Mouse (Mus musculus) forebrain, embryonic 15.5 days (tissue): Measurements from ENCODE around the gene Polr3b. TPM values are rescaled to one million over a fixed set of nuclear protein-coding genes. Genes with fewer than 3 reads are reported as not detected.

ENCODE experiments used
- ATAC-seq: fragments of 200-750 bp; cut with Nextera tagmentation; replicated peaks from 2 replicates; pipeline ENCODE4 v1.8.0; 2017; ENCODE audit warnings: mild to moderate bottlenecking, moderate TSS enrichment, moderate library complexity
- H3K27ac ChIP-seq: fragments of 300-500 bp; sonication (generic); replicated peaks from 2 replicates; pipeline ENCODE4 v1.5.1; 2015; ENCODE audit warnings: mild to moderate bottlenecking, inconsistent platforms
- H3K27me3 ChIP-seq: fragments of 300-500 bp; sonication (generic); 2 replicates; pipeline ENCODE4 v1.6.1; 2015; ENCODE audit warnings: inconsistent platforms
- H3K36me3 ChIP-seq: fragments of 300-500 bp; sonication (generic); 2 replicates; pipeline ENCODE4 v1.6.1; 2015; ENCODE audit warnings: mild to moderate bottlenecking, inconsistent platforms
- H3K4me1 ChIP-seq: fragments of 300-500 bp; sonication (generic); 2 replicates; pipeline ENCODE4 v1.6.1; 2015; ENCODE audit warnings: inconsistent platforms
- H3K4me2 ChIP-seq: fragments of 300-500 bp; sonication (generic); replicated peaks from 2 replicates; pipeline ENCODE4 v1.6.1; 2015; ENCODE audit warnings: mild to moderate bottlenecking, inconsistent platforms
- H3K4me3 ChIP-seq: fragments of 300-500 bp; sonication (generic); 2 replicates; pipeline ENCODE4 v1.5.1; 2015; ENCODE audit warnings: mild to moderate bottlenecking, inconsistent platforms
- H3K9ac ChIP-seq: fragments of 300-500 bp; sonication (generic); replicated peaks from 2 replicates; pipeline ENCODE4 v1.6.1; 2015; ENCODE audit warnings: mild to moderate bottlenecking, inconsistent platforms
- H3K9me3 ChIP-seq: fragments of 300-500 bp; sonication (generic); 2 replicates; pipeline ENCODE4 v1.6.1; 2016; ENCODE audit warnings: inconsistent platforms
- WGBS: fragments of 180-500 bp; shearing (Covaris S2); methylation state at CpG from one replicate; pipeline ENCODE4 v1.1.7; 2015; ENCODE audit warnings: mixed read lengths; 5-methylcytosine and 5-hydroxymethylcytosine counted together
- polyA plus RNA-seq: library from polyadenylated mRNA; unstranded; fragments of >200 nt; fragmentation: Nextera tagmentation; extraction: Ambion mirVana; gene quantifications from 2 replicates; pipeline ENCODE4 v1.2.1, GENCODE M21; 2015

The Polr3b gene
- 15.3 and 16.5 TPM in 2 replicates for polyA plus RNA-seq

- WGBS = 8% methylated on average over 53 of the region's 53 CpGs
- H3K4me1 ChIP-seq = peaks cover 13% of the 10 kb centered on the region
- ATAC-seq = peak; percentile 98
- H3K36me3 ChIP-seq = no peaks in the 10 kb centered on the region
- H3K9me3 ChIP-seq = no peaks in the 10 kb centered on the region
- H3K27ac ChIP-seq = peak within 1 kb of the TSS; percentile 98
- peak within 1 kb of the TSS; percentile 95 for H3K4me3 ChIP-seq
- peak within 1 kb of the TSS; percentile 75 for H3K9ac ChIP-seq
- H3K4me2 ChIP-seq = peak within 1 kb of the TSS; percentile 83
- no peaks in the 10 kb centered on the region for H3K27me3 ChIP-seq
Observed at GRCm38 (mm10) chr10:84621826-84622790, at the start of gene Polr3b. Gene Polr3b, plus strand, starts transcription at chr10:84622292.

GRCm38 (mm10) chr10:84573671-84574420, 48.2 kb upstream of the Polr3b start:
- H3K4me3 ChIP-seq = no peak overlapping the region

DNA sequence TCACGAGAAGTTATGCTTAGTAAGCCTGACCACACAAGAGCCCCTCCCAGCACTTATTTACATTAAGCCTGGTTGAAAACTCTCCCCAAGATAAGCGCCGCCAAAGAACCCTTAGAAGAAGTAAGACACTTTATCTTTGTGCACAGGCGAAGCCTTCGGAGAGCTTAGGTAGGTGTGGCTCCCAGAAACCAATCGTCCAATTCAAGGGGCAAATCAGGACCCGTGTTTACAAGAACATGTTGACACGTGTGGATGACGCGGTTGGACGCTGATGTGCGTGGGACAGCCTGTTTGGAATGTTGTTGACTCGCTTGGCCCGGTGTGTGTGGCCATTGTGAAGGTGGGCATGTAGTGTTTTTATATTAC, 46.1 kb upstream of the Polr3b start:
- Histone ChIP-seq H3K4me2 (peak overlapping the region; percentile 93), H3K27me3 (no peaks in the 10 kb centered on the region), H3K9ac (no peak overlapping the region; the same call in 1 of the 2 replicates), H3K36me3 (no peaks in the 10 kb centered on the region), H3K4me1 (peaks cover 17% of the 10 kb centered on the region), H3K27ac (no peak overlapping the region), H3K9me3 (no peaks in the 10 kb centered on the region), H3K4me3 (peak overlapping the region; percentile 92)
- WGBS = under 1% methylated on average over 14 of the region's 14 CpGs
- peak; percentile 83 for ATAC-seq

More at GRCm38 (mm10) chr10:84573671-84574420, 48.2 kb upstream of the Polr3b start:
- no peaks in the 10 kb centered on the region for H3K9me3 ChIP-seq
- peaks cover 17% of the 10 kb centered on the region for H3K4me1 ChIP-seq
- no peak overlapping the region for H3K4me2 ChIP-seq
- no peak for ATAC-seq
- no peak overlapping the region for H3K9ac ChIP-seq
- 73% methylated on average over 5 of the region's 5 CpGs for WGBS
- H3K36me3 ChIP-seq = no peaks in the 10 kb centered on the region
- no peak overlapping the region for H3K27ac ChIP-seq
- H3K27me3 ChIP-seq = no peaks in the 10 kb centered on the region

- H3K27ac ChIP-seq = peak within 1 kb of the TSS; percentile 53
- H3K27me3 ChIP-seq = no peaks in the 10 kb centered on the region
- ATAC-seq = peak; percentile 99
- H3K4me3 ChIP-seq = peak within 1 kb of the TSS; percentile 92
- H3K4me2 ChIP-seq = peak within 1 kb of the TSS; percentile 93
- H3K9ac ChIP-seq = peak within 1 kb of the TSS; percentile 67
- H3K4me1 ChIP-seq = peaks cover 17% of the 10 kb centered on the region
- H3K9me3 ChIP-seq = no peaks in the 10 kb centered on the region
- no peaks in the 10 kb centered on the region for H3K36me3 ChIP-seq
- WGBS = under 1% methylated on average over 46 of the region's 46 CpGs
Observed at GRCm38 (mm10) chr10:84576395-84577070, 45.6 kb upstream of the Polr3b start, which contains the start of gene Tcp11l2. Gene Tcp11l2, plus strand, starts transcription at chr10:84576626.

DNA sequence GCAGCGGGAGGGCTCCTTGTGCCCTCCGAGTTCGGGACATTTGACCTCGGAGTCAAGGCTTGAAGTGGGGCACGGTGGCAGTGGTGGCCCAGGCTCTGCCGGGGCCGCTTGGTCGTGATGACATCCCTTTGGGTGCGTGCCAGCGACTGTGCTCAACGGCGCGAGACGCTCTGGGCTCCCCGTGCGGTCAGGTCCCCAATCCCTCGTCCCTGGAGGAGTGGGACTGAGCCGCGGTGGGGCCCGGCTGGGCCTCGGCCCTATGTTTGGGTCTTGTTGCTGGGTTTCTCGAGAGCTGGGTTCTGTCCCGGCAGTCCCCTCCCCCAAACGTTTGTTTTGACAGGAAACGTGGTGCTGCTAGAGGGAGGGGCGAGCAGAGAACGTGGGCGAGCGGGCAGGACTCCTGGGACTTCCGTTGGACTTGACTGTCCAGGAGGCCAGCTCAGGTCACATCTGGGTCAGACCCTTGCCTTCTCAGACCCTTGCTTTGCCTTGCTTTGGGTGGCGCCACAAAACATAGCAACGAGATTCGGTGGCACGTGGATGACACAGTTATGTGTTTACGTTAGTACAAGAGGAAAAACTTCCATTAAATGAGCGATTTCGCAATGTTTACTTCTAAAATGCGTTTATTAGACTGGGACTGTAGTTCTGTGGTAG, 44.9 kb upstream of the Polr3b start:
- Histone ChIP-seq H3K4me3 (peak overlapping the region; percentile 92), H3K36me3 (no peaks in the 10 kb centered on the region), H3K9me3 (no peaks in the 10 kb centered on the region), H3K4me2 (peak overlapping the region; percentile 93), H3K9ac (peak overlapping the region; percentile 67), H3K4me1 (peaks cover 23% of the 10 kb centered on the region), H3K27ac (peak overlapping the region; percentile 53), H3K27me3 (no peaks in the 10 kb centered on the region)
- 4% methylated on average over 38 of the region's 38 CpGs for WGBS
- ATAC-seq = peak; percentile 47

- ATAC-seq = no peak
Observed at GRCm38 (mm10) chr10:84578738-84579137, 43.4 kb upstream of the Polr3b start.

GRCm38 (mm10) chr10:84579527-84579926, 42.6 kb upstream of the Polr3b start:
- Histone ChIP-seq H3K4me1 (peaks cover 23% of the 10 kb centered on the region), H3K9ac (no peak overlapping the region), H3K27me3 (no peaks in the 10 kb centered on the region), H3K4me2 (no peak overlapping the region), H3K4me3 (no peak overlapping the region), H3K9me3 (no peaks in the 10 kb centered on the region), H3K36me3 (no peaks in the 10 kb centered on the region), H3K27ac (no peak overlapping the region)
- 84% methylated on average over 2 of the region's 2 CpGs for WGBS
- no peak for ATAC-seq

More at GRCm38 (mm10) chr10:84578738-84579137, 43.4 kb upstream of the Polr3b start:
- Histone ChIP-seq H3K4me1 (peaks cover 23% of the 10 kb centered on the region), H3K36me3 (no peaks in the 10 kb centered on the region), H3K27ac (no peak overlapping the region), H3K4me3 (no peak overlapping the region), H3K9ac (no peak overlapping the region), H3K27me3 (no peaks in the 10 kb centered on the region), H3K4me2 (no peak overlapping the region), H3K9me3 (no peaks in the 10 kb centered on the region)
- WGBS = 85% methylated on average over 10 of the region's 10 CpGs

- no peak overlapping the region for H3K27ac ChIP-seq
- peaks cover 18% of the 10 kb centered on the region for H3K4me1 ChIP-seq
- no peak for ATAC-seq
- no peaks in the 10 kb centered on the region for H3K27me3 ChIP-seq
- WGBS = 84% methylated on average over 8 of the region's 8 CpGs
- H3K9me3 ChIP-seq = no peaks in the 10 kb centered on the region
- no peak overlapping the region for H3K4me3 ChIP-seq
- H3K36me3 ChIP-seq = no peaks in the 10 kb centered on the region
- no peak overlapping the region for H3K9ac ChIP-seq
- H3K4me2 ChIP-seq = no peak overlapping the region
Observed at GRCm38 (mm10) chr10:84581191-84581590, 40.9 kb upstream of the Polr3b start.

GRCm38 (mm10) chr10:84582236-84582635, 39.9 kb upstream of the Polr3b start:
- WGBS = 75% methylated on average over 7 of the region's 7 CpGs
- H3K9ac ChIP-seq = no peak overlapping the region
- ATAC-seq = no peak
- H3K9me3 ChIP-seq = no peaks in the 10 kb centered on the region
- no peak overlapping the region for H3K4me3 ChIP-seq
- no peak overlapping the region for H3K4me2 ChIP-seq
- H3K27me3 ChIP-seq = no peaks in the 10 kb centered on the region
- H3K4me1 ChIP-seq = peaks cover 17% of the 10 kb centered on the region
- H3K27ac ChIP-seq = no peak overlapping the region
- H3K36me3 ChIP-seq = no peaks in the 10 kb centered on the region

- Histone ChIP-seq H3K27ac (no peak overlapping the region), H3K4me3 (no peak overlapping the region), H3K9ac (no peak overlapping the region), H3K4me2 (no peak overlapping the region), H3K27me3 (no peaks in the 10 kb centered on the region), H3K36me3 (peaks cover under 1% of the 10 kb centered on the region; the same call in 1 of the 2 replicates), H3K4me1 (peaks cover 6% of the 10 kb centered on the region; the same call in 1 of the 2 replicates), H3K9me3 (no peaks in the 10 kb centered on the region)
- WGBS = 77% methylated on average over 11 of the region's 11 CpGs
- no peak for ATAC-seq
Observed at GRCm38 (mm10) chr10:84584451-84585293, 37.4 kb upstream of the Polr3b start.
